Mouse (Mus musculus): ENCODE measurements at regions not wholly inside any gene's neighbourhood (a gene's known extent, or its start where the extent isn't known, plus 50 kb on each side); places are given as distances from the start of the nearest gene placed in this dataset.

GRCm38 (mm10) chr6:99822471-99822870 lies 96.3 kb upstream of the Prok2 start:
- Histone ChIP-seq H3K4me3 (ENCODE audit: insufficient read depth, low read depth, low read length) (no peak overlapping the region), H3K27ac (ENCODE audit: insufficient read depth, low read depth, low read length) (no peak overlapping the region), H3K4me1 (ENCODE audit: control insufficient read depth, insufficient read depth, low read length) (peaks cover 10% of the 10 kb centered on the region)
- 93% methylated on average over 2 of the region's 2 CpGs for WGBS
- TF ChIP-seq POLR2A (IDR thresholded peaks at IDR 0.05; ENCODE audit: insufficient read depth, low read depth, low read length) (no peak), CTCF (IDR thresholded peaks at IDR 0.05; ENCODE audit: insufficient read depth, low read depth, low read length) (no peak)

- H3K4me3 ChIP-seq (ENCODE audit: insufficient read depth, low read depth, low read length), result no peak overlapping the region
- H3K27ac ChIP-seq (ENCODE audit: insufficient read depth, low read depth, low read length), result no peak overlapping the region
- H3K4me1 ChIP-seq (ENCODE audit: control insufficient read depth, insufficient read depth, low read length), result peaks cover 15% of the 10 kb centered on the region
- WGBS, result 51% methylated on average over 8 of the region's 8 CpGs
- TF ChIP-seq POLR2A (IDR thresholded peaks at IDR 0.05; ENCODE audit: insufficient read depth, low read depth, low read length) (no peak), CTCF (IDR thresholded peaks at IDR 0.05; ENCODE audit: insufficient read depth, low read depth, low read length) (no peak)
Measured at GRCm38 (mm10) chr6:99819255-99819929, 93.2 kb upstream of the Prok2 start.

- no peak overlapping the region for H3K4me3 ChIP-seq (ENCODE audit: insufficient read depth, low read depth, low read length)
- peaks cover 15% of the 10 kb centered on the region for H3K4me1 ChIP-seq (ENCODE audit: control insufficient read depth, insufficient read depth, low read length)
- TF ChIP-seq POLR2A (IDR thresholded peaks at IDR 0.05; ENCODE audit: insufficient read depth, low read depth, low read length) (no peak), CTCF (IDR thresholded peaks at IDR 0.05; ENCODE audit: insufficient read depth, low read depth, low read length) (no peak)
- H3K27ac ChIP-seq (ENCODE audit: insufficient read depth, low read depth, low read length), result no peak overlapping the region
- WGBS, result 83% methylated on average over 6 of the region's 6 CpGs
Measured at GRCm38 (mm10) chr6:99818486-99818885, 92.3 kb upstream of the Prok2 start.

GRCm38 (mm10) chr6:99817245-99817644 lies 91.1 kb upstream of the Prok2 start:
- peaks cover 15% of the 10 kb centered on the region for H3K4me1 ChIP-seq (ENCODE audit: control insufficient read depth, insufficient read depth, low read length)
- TF ChIP-seq CTCF (IDR thresholded peaks at IDR 0.05; ENCODE audit: insufficient read depth, low read depth, low read length), result no peak
- no peak for TF ChIP-seq POLR2A (IDR thresholded peaks at IDR 0.05; ENCODE audit: insufficient read depth, low read depth, low read length)
- no peak overlapping the region for H3K4me3 ChIP-seq (ENCODE audit: insufficient read depth, low read depth, low read length)
- H3K27ac ChIP-seq (ENCODE audit: insufficient read depth, low read depth, low read length), result peak overlapping the region; percentile 48; the same call in 1 of the 2 replicates
- 86% methylated on average over 1 of the region's 1 CpGs for WGBS

GRCm38 (mm10) chr6:99813102-99813501 lies 86.9 kb upstream of the Prok2 start:
- Histone ChIP-seq H3K4me3 (ENCODE audit: insufficient read depth, low read depth, low read length) (no peak overlapping the region), H3K4me1 (ENCODE audit: control insufficient read depth, insufficient read depth, low read length) (peaks cover 19% of the 10 kb centered on the region), H3K27ac (ENCODE audit: insufficient read depth, low read depth, low read length) (no peak overlapping the region)
- no peak for TF ChIP-seq POLR2A (IDR thresholded peaks at IDR 0.05; ENCODE audit: insufficient read depth, low read depth, low read length)
- WGBS, result 93% methylated on average over 4 of the region's 4 CpGs

- no peak overlapping the region for H3K27ac ChIP-seq (ENCODE audit: insufficient read depth, low read depth, low read length)
- TF ChIP-seq POLR2A (IDR thresholded peaks at IDR 0.05; ENCODE audit: insufficient read depth, low read depth, low read length), result no peak
- no peak for TF ChIP-seq CTCF (IDR thresholded peaks at IDR 0.05; ENCODE audit: insufficient read depth, low read depth, low read length)
- WGBS, result 96% methylated on average over 4 of the region's 4 CpGs
- no peak overlapping the region for H3K4me3 ChIP-seq (ENCODE audit: insufficient read depth, low read depth, low read length)
- H3K4me1 ChIP-seq (ENCODE audit: control insufficient read depth, insufficient read depth, low read length), result peaks cover 10% of the 10 kb centered on the region
Measured at GRCm38 (mm10) chr6:99811842-99812241, 85.7 kb upstream of the Prok2 start.

- 62% methylated on average over 9 of the region's 9 CpGs for WGBS
- Histone ChIP-seq H3K27ac (ENCODE audit: insufficient read depth, low read depth, low read length) (no peak overlapping the region), H3K4me1 (ENCODE audit: control insufficient read depth, insufficient read depth, low read length) (peaks cover 10% of the 10 kb centered on the region), H3K4me3 (ENCODE audit: insufficient read depth, low read depth, low read length) (no peak overlapping the region)
- TF ChIP-seq CTCF (IDR thresholded peaks at IDR 0.05; ENCODE audit: insufficient read depth, low read depth, low read length) (no peak), POLR2A (IDR thresholded peaks at IDR 0.05; ENCODE audit: insufficient read depth, low read depth, low read length) (no peak)
Measured at GRCm38 (mm10) chr6:99810974-99811798, 85.0 kb upstream of the Prok2 start.

- no peak for TF ChIP-seq POLR2A (IDR thresholded peaks at IDR 0.05; ENCODE audit: insufficient read depth, low read depth, low read length)
- TF ChIP-seq CTCF (IDR thresholded peaks at IDR 0.05; ENCODE audit: insufficient read depth, low read depth, low read length), result no peak
- Histone ChIP-seq H3K27ac (ENCODE audit: insufficient read depth, low read depth, low read length) (no peak overlapping the region), H3K4me1 (ENCODE audit: control insufficient read depth, insufficient read depth, low read length) (peaks cover 11% of the 10 kb centered on the region), H3K4me3 (ENCODE audit: insufficient read depth, low read depth, low read length) (no peak overlapping the region)
- 34% methylated on average over 10 of the region's 10 CpGs for WGBS
Measured at GRCm38 (mm10) chr6:99804905-99805245, 78.7 kb upstream of the Prok2 start.

Data from olfactory bulb, adult 2 months (tissue).